Mouse (Mus musculus) small intestine, adult 2 months (tissue): ENCODE measurements around the gene Cdc42ep4.

Source experiments
- CTCF ChIP-seq: fragments of 200-500 bp; IDR thresholded peaks from 2 replicates; pipeline ENCODE4 v1.5.1; 2012; ENCODE audit warnings: low read depth, mild to moderate bottlenecking, control low read depth, inconsistent platforms, low read length, moderate library complexity, mixed read lengths; ENCODE audit not compliant: insufficient replicate concordance, insufficient read length; ENCODE audit errors: extremely low read depth
- POLR2A ChIP-seq: fragments of 200-500 bp; IDR thresholded peaks from 2 replicates; pipeline ENCODE4 v1.6.1; 2012; ENCODE audit warnings: low read depth, mild to moderate bottlenecking, control low read depth, inconsistent platforms, low read length, moderate library complexity

DNA sequence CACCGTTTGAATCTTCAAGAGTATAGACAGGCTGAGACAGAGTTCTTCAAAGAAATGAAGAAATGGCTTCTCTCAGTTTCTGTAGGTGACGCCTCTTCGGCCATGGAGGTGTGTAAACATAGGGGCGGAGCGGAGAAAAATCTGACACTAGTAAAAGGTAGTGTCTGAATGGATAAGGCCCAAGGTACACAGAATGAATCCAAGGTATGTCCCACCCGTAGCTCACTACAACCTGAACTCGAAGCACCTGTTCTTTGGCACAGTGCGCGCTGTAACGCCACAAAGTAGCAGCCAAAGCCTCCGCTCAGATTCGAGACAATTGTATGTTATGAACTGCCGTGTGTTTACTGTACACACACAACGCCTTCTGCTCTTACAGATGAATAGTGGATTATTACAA is 4.2 kb upstream of the Cdc42ep4 start:
- TF ChIP-seq CTCF (no peak), POLR2A (no peak)
